Mouse (Mus musculus) hindbrain, embryonic 10.5 days (tissue): ENCODE data around the gene Atp13a5. TPM values are rescaled to one million over a fixed set of nuclear protein-coding genes. Genes with fewer than 3 reads are reported as not detected.

Experiments used
- DNase-seq: peaks from one replicate; pipeline ENCODE4 v3.0.0-alpha.2; 2017; ENCODE audit warnings: low spot score
- H3K27ac ChIP-seq: fragments of 300-500 bp; sonication (generic); 2 replicates; pipeline ENCODE4 v1.5.1; 2016; ENCODE audit warnings: mild to moderate bottlenecking, moderate library complexity
- H3K27me3 ChIP-seq: fragments of 300-500 bp; sonication (generic); 2 replicates; pipeline ENCODE4 v1.6.1; 2016; ENCODE audit warnings: mild to moderate bottlenecking; ENCODE audit not compliant: poor library complexity, insufficient read depth, severe bottlenecking
- H3K36me3 ChIP-seq: fragments of 300-500 bp; sonication (generic); 2 replicates; pipeline ENCODE4 v1.6.1; 2016; ENCODE audit warnings: mild to moderate bottlenecking, moderate library complexity
- H3K4me1 ChIP-seq: fragments of 300-500 bp; sonication (generic); replicated peaks from 2 replicates; pipeline ENCODE4 v1.6.1; 2016; ENCODE audit warnings: mild to moderate bottlenecking
- H3K4me3 ChIP-seq: fragments of 300-500 bp; sonication (generic); 2 replicates; pipeline ENCODE4 v1.5.1; 2016; ENCODE audit warnings: mild to moderate bottlenecking, moderate library complexity
- H3K9me3 ChIP-seq: fragments of 300-500 bp; sonication (generic); 2 replicates; pipeline ENCODE4 v1.6.1; 2016; ENCODE audit warnings: mild to moderate bottlenecking, moderate library complexity
- WGBS: fragments of 180-500 bp; shearing (Covaris S2); methylation state at CpG from one replicate; pipeline ENCODE4 v1.1.7; 2016; 5-methylcytosine and 5-hydroxymethylcytosine counted together
- polyA plus RNA-seq: library from polyadenylated mRNA; unstranded; fragments of >200 nt; fragmentation: Nextera tagmentation; extraction: Ambion mirVana; gene quantifications from 2 replicates; pipeline ENCODE4 v1.2.1, GENCODE M21; 2016

Gene Atp13a5
- polyA plus RNA-seq, 1 experiment from 2014 or later: not detected

- Histone ChIP-seq H3K4me1 (peaks cover 29% of the 10 kb centered on the region), H3K9me3 (no peaks in the 10 kb centered on the region), H3K36me3 (no peaks in the 10 kb centered on the region), H3K4me3 (no peak overlapping the region), H3K27ac (no peak overlapping the region), H3K27me3 (no peaks in the 10 kb centered on the region; the same call in 1 of the 2 replicates)
- no peak for DNase-seq
- WGBS: 88% methylated on average over 1 of the region's 1 CpGs
These were observed 183.4 kb downstream of the Atp13a5 start for GRCm38 (mm10) chr16:29195156-29195555.

- peaks cover 26% of the 10 kb centered on the region for H3K4me1 ChIP-seq
- no peak for DNase-seq
- H3K27ac ChIP-seq: no peak overlapping the region
- no peaks in the 10 kb centered on the region for H3K9me3 ChIP-seq
- no peak overlapping the region for H3K4me3 ChIP-seq
- 73% methylated on average over 4 of the region's 4 CpGs for WGBS
- no peaks in the 10 kb centered on the region; the same call in 1 of the 2 replicates for H3K27me3 ChIP-seq
- H3K36me3 ChIP-seq: no peaks in the 10 kb centered on the region
These were observed 184.6 kb downstream of the Atp13a5 start for GRCm38 (mm10) chr16:29193981-29194380.

GRCm38 (mm10) chr16:29192911-29193310 lies 185.6 kb downstream of the Atp13a5 start:
- Histone ChIP-seq H3K36me3 (no peaks in the 10 kb centered on the region), H3K27me3 (no peaks in the 10 kb centered on the region), H3K9me3 (no peaks in the 10 kb centered on the region), H3K4me3 (no peak overlapping the region), H3K27ac (peak overlapping the region; percentile 40; the same call in 1 of the 2 replicates), H3K4me1 (peaks cover 17% of the 10 kb centered on the region; the same call in 1 of the 2 replicates)
- DNase-seq: no peak
- WGBS: 38% methylated on average over 5 of the region's 5 CpGs

Other genes with a start within 250 kb of the Atp13a5 start
- gene Hrasls, start 169.0 kb downstream of the Atp13a5 start, polyA plus RNA-seq: 1.0 and 1.8 TPM in 2 replicates
- 0.25 TPM in 1 of 2 replicates, not detected in the other for gene Atp13a4, start 166.1 kb upstream of the Atp13a5 start, polyA plus RNA-seq
- 36.9 and 38.8 TPM in 2 replicates for gene Opa1, start 200.6 kb upstream of the Atp13a5 start, polyA plus RNA-seq